Mouse (Mus musculus): Measurements from ENCODE around the gene Actr1b. TPM values are rescaled to one million over a fixed set of nuclear protein-coding genes. Genes with fewer than 3 reads are reported as not detected.

Gene Actr1b
- polyA plus RNA-seq (2012; rRNA removed) = 362 and 413 TPM in 2 replicates

DNA sequence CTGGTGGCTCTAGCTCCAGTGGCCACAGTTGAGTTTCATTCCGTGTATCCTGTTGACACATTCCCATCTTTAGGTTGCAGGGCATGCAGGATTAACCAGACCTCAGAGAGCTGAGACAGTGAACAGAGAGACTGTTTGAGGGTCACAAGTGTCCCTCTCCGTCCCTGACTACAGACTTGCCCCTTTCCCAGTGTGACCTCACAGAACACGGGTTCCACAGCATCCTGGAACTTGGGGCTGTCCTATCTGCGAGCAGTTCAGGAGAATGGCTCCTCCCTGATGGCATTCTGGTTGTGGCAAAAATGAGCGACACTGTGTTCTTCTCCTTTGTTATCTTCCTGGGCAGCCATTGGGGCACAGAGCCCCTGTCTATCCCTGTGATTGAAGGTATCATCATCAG, at the start of gene Actr1b:
Gene Actr1b (minus strand): TSS at position 112 of the 400 bp plus-strand sequence.
- DNase-seq (ENCODE audit: extremely low spot score in 1 of 2, low spot score in 1 of 2) = no peak

DNA sequence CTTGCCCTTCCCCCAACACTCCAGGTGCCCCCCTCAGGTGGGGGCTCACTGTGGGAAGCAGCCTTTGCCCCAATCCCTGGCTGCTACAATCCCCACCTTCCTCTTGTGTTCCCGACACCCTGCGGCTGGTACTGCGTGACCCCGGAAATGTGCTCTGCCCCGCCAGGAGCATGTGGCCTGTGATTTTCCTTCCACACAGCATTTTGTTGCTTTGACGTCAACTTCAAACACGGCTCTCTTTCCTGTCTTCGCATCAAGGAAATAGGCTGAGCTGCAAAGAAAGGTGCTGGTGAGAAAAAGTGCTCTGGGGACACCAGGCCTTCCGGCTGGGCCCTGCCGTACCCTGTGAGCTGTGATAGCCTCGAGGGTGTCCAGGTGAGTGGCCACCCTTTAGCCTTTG, 47.3 kb upstream of the Actr1b start, which contains the start of gene Zap70:
Gene Zap70 (plus strand): TSS at position 231 of the 400 bp plus-strand sequence.
- DNase-seq (ENCODE audit: extremely low spot score in 1 of 2, low spot score in 1 of 2) = no peak

GRCm38 (mm10) chr1:36761061-36761460, 46.8 kb upstream of the Actr1b start:
- DNase-seq (ENCODE audit: extremely low spot score in 1 of 2, low spot score in 1 of 2) = no peak

DNA sequence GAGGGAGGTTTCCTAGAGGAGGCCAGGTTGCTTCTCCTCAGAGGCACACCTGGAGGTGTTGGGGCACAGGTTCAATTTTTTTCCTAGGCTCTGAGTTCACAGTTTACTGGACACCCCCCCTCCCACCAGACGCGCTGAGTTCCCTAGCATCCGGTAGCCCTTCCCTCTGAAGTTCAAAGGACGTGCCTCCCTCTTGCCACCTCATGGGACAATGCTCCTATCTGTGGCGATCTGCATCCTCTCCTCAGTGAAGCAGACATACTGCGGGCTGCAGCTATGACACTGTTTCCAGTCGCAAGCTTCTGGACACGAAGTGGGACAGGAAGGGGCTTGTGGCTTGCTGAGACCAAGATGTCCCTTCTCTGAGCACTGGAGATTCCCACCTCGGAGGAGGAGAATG, 46.2 kb upstream of the Actr1b start:
- DNase-seq (ENCODE audit: extremely low spot score in 1 of 2, low spot score in 1 of 2) = no peak

GRCm38 (mm10) chr1:36759076-36759475, 44.9 kb upstream of the Actr1b start:
- DNase-seq (ENCODE audit: extremely low spot score in 1 of 2, low spot score in 1 of 2) = no peak

- DNase-seq (ENCODE audit: extremely low spot score in 1 of 2, low spot score in 1 of 2) = no peak
Observed at GRCm38 (mm10) chr1:36758553-36758952, 44.3 kb upstream of the Actr1b start.

GRCm38 (mm10) chr1:36753932-36754675, 39.9 kb upstream of the Actr1b start:
- DNase-seq (ENCODE audit: extremely low spot score in 1 of 2, low spot score in 1 of 2) = no peak

DNA sequence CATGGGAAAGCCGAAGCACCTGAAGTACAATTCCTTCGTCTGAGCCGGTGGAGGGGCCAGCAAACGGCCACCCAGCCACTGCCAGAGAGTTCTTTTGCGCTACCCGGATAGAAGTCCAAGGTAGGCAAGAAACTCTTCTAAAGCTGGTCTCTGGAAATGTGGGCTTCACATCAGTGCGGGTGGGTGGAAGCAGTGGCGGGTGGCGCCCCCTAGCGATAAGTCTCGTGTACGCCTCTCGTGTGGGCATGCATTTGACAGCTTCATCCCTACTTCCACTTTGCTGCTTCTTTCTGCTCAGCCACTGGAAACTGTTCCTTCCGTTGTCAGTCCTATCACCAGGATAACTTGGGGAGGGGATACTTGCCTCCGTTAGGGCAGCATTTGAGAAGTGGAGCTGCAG, 32.2 kb upstream of the Actr1b start:
- DNase-seq (ENCODE audit: extremely low spot score in 1 of 2, low spot score in 1 of 2) = no peak

- no peak for DNase-seq (ENCODE audit: extremely low spot score in 1 of 2, low spot score in 1 of 2)
Observed at GRCm38 (mm10) chr1:36745661-36746060, 31.4 kb upstream of the Actr1b start.

GRCm38 (mm10) chr1:36744268-36744944, 30.2 kb upstream of the Actr1b start:
- peak; percentile 67 to 92 for DNase-seq (ENCODE audit: extremely low spot score in 1 of 2, low spot score in 1 of 2)

DNA sequence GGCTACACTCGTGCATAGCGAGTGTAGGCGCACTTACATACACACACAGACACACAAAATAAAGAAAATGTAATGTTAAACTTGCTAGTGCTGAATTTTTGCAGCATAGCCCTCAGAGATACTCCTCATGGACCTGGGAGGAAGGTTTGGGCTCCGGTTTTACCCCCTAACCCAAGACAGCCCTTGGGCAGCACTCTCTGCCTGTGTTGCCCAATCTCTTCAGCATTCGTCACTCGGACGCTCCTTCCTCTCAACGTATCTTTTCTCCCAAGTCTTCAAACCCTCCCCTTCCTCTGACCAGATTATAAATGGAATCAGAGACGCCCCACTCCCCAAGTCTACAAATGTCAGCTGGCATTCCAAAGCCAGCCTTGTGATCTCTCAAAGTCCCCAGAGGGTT, 28.8 kb upstream of the Actr1b start:
- no peak for DNase-seq (ENCODE audit: extremely low spot score in 1 of 2, low spot score in 1 of 2)

- no peak for DNase-seq (ENCODE audit: extremely low spot score in 1 of 2, low spot score in 1 of 2)
Observed at GRCm38 (mm10) chr1:36739231-36739630, 25.0 kb upstream of the Actr1b start.

GRCm38 (mm10) chr1:36737300-36737699, 23.1 kb upstream of the Actr1b start:
- DNase-seq (ENCODE audit: extremely low spot score in 1 of 2, low spot score in 1 of 2) = peak; percentile 76 to 96

DNA sequence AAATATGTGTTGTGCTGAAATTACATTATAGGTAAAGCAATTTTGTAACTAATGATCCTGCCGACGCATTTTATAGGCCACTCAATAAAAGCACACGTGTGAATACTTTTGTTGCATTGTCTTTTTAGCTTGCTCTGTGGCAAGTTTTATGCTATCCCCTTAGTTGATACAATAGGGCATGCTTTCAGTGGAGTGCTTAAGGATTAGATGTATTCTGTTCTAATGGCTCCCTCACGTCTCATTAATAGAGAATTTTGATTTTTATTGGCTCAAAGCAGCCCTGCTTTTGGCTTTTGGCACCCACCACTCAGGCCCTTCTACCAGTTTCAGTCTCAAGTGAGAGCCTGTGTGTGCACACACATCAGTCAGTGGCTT, 9.8 kb upstream of the Actr1b start:
- DNase-seq (ENCODE audit: extremely low spot score in 1 of 2, low spot score in 1 of 2) = no peak

DNA sequence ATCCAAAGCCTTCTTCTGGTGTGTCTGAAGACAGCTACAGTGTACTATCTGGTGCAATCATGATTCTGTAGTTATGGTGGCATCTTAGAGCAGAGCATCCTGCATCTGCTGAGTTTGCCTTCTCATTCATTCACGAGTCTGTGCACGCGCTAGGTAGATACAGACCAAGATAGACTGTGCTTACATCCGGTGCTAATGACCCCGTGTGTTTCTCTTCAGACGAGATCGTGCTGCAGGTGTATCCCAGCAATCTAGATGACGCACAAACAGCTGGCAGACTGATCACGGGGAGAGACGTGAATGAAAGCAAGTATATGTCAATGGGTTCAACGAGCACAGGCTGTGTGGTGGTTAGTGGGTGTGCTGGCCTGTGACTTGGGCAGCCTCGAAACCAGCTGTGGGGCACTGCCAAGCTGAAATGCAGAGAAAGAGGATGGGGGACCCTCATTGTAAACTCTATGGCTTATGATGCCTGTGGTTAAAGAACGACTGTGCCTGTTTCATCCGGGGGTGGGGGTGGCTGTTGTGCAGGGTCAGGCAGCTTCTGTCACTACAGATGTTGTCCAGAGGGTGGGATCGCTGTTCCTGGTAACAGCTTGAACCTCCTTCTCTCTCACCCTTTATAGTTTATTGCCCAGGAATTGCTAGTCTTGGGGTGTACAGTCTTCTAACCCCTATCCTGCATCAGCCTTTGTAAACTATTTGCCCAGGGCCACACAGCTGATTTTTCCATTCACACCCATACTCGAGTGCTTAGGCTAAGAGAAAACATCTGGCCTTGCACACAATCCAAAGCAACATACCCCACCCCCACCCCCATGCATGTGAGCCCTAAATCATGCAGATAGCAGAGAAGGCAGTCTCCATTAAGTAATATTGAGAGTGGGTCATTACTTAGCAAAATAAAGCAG, 9.2 kb upstream of the Actr1b start:
- DNase-seq (ENCODE audit: extremely low spot score in 1 of 2, low spot score in 1 of 2) = no peak

GRCm38 (mm10) chr1:36718786-36719185, 4.6 kb upstream of the Actr1b start:
- DNase-seq (ENCODE audit: extremely low spot score in 1 of 2, low spot score in 1 of 2) = no peak

- DNase-seq (ENCODE audit: extremely low spot score in 1 of 2, low spot score in 1 of 2) = no peak
Observed at GRCm38 (mm10) chr1:36711104-36711503, 3.1 kb downstream of the Actr1b start.

DNA sequence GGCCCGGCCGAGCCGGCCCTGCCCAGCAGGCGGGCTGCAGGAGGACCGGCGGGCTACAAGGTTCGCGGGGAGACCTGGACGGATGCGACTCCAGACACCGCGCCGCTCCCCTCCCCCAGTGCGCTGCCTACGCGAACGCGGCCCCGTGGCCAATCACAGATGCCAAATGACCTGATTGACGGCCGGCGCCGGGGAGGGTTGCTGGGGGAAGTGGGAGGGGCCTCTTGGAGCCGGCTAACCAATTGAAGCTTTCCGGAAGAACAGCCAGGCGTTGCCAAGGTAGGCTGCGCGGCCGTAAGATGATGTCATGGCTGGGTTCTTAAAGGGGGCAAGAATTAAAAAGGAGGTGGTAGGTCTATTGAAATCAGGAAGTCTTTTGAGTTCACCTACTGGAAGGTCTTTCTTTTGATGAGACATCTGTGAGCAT, 4.4 kb downstream of the Actr1b start, which contains the start of gene 4933424G06Rik:
Gene 4933424G06Rik (plus strand): TSS at position 296 of the 427 bp plus-strand sequence.
- DNase-seq (ENCODE audit: extremely low spot score in 1 of 2, low spot score in 1 of 2) = peak; percentile 97 to 98

- DNase-seq (ENCODE audit: extremely low spot score in 1 of 2, low spot score in 1 of 2) = peak in 1 of 2 experiments; percentile 47
Observed at GRCm38 (mm10) chr1:36709055-36709853, 5.0 kb downstream of the Actr1b start.

DNA sequence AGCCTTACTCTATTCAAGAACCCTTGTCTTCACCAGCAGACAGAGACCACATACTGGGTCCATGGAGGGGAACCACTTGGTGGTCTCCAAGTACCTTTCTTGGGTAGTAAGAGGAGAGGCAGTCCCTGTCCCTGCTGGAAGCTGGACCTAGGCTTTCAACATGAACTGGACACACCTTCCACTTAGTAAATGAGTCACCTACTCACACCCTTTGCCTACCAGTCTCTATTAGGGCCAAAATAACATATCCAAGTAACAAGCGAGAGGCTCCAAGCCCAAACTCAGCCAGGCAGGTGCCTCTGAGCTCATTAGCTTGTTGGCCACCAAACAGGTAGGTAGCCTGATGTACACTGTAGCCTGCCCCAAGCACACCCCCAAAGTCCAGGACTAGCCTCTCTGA, 5.6 kb downstream of the Actr1b start:
- DNase-seq (ENCODE audit: extremely low spot score in 1 of 2, low spot score in 1 of 2) = no peak

All from frontal cortex, adult 2 months (tissue).